Mouse (Mus musculus): ENCODE measurements at regions not wholly inside any gene's neighbourhood (a gene's known extent, or its start where the extent isn't known, plus 50 kb on each side); places are given as distances from the start of the nearest gene placed in this dataset.

DNA sequence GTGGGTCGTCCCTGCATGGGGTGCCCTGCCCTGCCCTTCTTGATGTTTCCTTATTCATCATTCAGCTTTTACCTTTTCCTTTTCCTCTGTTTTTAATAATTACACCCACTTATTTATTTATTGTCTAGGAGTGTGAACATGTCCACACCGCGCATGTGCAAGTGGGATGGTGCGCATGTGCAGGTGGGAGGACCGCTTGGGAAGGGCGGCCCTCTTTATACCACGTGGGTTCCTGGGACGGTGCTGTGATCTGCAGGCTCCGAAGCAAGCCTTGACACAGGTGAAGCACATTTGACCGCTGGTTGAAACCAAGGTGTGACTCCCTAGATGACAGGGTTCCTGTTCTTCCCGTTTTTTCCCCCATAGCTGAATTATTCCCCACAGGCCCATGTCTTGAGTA lies 60.0 kb downstream of the Syf2 start:
- DNase-seq (ENCODE audit: low spot score in 2 of 2) = no peak

DNA sequence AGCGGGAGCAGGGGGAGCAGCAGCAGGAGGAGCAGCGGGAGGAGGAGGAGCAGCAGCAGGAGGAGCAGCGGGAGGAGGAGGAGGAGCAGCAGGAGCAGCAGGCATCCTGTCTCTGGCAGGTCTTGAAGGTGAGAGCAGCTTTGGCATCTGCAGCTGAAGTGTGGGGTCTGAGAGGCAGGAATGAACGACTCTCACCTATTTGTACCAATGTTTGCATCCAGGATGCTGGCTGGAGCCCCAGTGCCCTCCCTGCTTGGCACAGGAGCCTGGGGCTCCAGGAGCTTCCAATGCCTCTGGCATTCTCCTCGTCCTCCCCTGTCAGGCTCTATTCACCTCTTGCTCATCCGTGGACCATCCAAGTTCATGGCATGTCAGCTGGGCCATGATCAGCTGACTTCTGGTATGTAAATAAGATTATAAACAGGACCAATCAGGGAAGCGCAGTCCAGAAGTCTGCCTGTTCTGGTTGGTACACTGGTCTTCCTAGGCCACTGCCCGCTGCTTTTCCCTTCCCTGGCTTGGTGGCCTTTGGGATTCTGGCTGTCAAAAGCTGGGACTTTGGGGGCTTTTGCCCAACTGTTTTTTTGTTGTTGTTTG lies 62.9 kb downstream of the Syf2 start:
- DNase-seq (ENCODE audit: low spot score in 2 of 2) = no peak

DNA sequence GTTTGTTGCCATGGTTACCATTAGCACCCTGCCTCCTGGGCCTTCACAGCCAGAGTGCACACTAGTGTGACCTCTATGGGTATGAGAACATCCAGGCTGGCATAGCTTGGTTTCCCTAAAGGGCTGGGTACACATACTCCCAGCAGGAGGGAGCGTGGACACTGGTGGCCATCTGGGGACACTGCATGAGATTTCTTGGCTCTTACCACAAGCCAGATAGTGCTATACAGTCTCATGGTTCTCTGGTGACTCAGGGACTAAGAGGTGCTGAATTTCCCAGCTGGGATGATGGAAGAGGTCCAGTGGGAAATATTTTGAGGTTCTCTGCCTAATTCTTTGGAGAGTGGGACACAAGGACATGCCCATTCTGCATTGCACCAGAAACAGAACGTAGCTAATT lies 63.5 kb downstream of the Syf2 start:
- DNase-seq (ENCODE audit: low spot score in 2 of 2) = no peak

DNA sequence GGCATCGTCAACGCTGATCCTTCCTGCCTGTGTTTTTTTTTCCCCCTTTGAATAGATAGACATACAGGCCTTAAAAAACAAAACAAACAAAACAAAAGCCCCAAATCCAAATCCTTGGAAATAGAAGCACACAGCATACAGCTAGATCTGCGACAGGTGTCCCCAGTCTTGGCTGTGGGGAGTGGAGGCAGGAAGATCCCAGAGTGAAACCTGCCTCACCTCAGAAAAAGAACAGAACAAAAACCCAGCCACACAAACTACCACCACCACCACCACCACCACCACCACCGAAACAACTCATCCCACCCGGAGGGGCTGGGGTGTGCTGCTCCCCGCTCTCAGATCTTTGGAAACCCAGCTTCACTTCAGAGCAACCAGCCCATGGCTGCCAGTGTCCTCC lies 64.0 kb downstream of the Syf2 start:
- DNase-seq (ENCODE audit: low spot score in 2 of 2) = no peak

DNA sequence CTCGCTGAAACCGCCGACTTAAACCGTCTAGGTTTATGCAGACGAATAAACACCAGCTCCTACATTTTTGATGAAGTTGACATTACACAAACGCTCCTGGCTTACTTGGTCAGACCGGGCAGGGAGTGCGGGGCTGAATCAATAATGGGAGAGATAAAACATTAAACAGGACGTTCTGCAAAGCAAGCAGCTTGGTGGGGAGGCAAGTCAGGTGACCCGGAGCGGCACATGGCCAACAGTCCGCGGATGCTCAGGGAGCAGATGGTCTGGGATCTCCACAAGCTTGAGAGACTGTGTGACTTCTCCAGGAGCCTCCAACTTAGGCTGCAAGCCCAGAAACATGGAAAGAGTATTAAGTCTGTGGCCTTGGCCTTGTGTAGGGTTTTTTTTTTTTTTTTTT lies 64.4 kb downstream of the Syf2 start:
- no peak for DNase-seq (ENCODE audit: low spot score in 2 of 2)

DNA sequence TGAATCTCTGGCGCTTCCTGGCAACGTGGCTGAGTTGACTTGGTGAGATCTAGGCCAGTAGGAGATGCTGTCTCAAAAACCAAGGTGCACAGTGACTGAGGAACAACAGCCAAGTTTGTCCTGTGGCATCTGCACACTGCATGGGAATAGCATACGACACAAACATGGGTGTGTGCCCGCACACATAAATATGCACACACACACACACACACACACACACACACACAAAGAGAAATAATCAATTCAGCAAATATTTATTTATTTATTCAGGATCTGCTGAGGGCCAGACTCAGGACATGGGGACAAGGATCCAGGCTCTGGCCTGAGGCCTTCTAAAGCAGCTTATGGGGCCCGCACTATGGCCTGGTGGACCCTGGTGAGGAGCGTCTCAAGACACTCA lies 65.4 kb downstream of the Syf2 start:
- DNase-seq (ENCODE audit: low spot score in 2 of 2) = no peak

DNA sequence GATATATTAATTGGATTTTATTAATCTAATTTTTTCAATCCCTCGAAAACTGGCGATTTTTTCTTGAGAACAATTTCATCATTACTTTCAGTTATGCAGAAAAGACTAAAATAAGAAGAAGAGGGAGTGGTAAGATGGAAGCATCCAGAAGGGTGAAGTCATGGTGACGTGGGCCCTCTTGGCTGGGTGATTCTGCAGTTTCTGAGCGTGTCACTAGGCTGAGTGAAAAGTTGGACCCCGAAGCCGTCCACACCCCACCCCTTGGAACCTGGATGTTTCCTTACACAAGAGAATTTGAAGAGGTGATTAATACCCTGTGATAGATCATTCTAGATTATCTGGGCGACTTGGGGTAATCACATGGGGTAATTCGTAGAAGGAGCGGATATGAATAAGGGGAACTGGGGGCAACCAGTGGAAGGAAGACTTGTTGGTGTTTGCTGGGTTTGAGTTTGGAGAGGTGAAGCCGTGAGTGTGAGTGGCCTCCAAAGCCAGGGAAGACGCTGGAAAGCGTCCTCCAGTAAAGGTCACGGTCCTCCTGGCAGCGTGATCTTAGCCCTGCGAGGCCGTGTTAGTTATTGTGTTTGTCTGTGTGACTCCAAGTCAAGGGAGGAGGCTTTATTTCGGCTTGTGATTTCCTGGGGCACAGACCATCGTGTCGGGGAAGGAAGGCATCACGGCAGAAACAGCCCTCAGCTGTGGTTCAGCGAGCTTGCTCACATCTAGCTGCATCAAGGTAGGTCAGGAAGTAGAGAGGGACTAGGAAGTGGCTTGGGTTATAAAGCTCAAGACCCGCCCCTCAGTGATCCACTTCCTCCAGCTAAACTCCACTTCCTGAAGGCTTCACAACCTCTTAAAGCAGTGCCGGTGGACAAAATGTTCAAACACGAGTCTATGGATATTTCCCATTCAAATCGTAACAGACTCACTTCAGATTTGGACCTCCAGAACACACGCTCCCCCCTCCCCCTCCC lies 67.0 kb downstream of the Syf2 start:
- DNase-seq (ENCODE audit: low spot score in 2 of 2) = no peak

DNA sequence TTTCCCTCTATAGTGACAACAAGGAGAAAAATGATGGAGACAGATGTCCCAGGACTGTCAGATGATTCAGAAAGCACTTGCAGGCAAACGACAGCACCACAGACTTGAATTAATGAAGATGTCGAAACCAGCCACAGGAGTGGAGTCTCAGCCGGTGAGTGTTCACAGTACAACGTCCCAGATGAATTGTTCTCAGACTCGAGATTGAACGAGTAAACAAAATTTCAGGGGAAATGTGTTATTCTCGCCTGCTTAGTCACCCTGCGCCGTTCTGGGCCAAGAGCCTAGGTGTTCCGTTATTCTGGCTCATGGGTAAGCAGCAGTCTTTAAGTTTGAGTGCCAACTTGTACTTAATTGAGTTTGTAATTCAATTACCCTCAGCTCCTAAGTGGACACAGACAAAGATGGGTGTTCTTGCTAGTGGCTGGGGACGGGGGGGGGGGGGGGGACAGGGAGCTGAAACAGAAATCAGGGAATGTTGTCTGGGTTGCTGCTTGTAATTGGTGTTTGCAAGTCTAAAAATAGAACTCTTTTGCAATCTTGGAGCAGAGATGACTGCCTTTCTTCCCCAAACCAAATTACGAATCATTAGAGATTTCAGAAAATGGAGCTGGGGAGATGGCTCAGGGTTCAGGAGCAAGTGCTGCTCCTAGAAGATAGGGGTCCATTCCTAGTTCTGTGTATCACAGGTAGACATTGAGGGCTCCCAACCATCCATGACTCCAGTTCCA lies 68.4 kb downstream of the Syf2 start:
- no peak for DNase-seq (ENCODE audit: low spot score in 2 of 2)

DNA sequence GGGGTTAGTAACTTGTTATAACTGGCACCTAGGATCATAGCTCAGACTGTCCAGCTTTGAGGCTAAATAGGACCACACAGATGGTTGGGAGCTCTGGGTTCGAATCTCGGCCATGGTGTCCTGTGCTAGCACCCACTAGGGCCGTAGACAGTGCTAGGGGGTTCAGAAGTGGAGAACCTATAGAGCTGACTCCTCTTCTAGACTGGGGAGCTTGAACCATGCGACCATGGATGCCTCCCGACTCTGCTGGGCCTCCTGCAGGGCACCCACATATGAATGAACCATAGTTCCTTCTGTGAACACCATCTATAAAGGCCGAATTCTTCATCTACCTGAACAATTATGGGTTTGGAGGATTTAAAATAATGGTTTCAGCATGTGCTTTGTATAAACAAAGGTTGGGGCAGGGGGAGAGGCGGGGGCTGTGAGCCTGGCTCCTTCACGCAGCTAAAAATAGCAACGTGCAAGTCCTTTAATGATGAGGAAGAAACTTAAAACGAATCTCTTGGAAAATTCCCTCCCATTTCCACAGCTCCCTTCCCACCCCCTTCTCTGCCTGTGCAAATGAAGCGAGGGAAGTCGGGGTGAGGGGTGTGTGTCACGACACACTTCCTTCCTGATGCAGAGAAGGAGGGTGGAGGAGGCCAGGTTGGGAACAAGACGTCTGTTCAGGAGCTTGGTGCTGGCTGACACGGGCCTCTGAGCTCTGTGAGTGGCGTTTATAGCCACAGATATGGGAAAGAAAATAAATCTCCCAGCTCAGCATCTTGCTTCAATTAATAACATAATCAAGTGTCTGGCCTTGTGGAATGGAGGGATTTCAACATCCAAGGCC lies 71.6 kb downstream of the Syf2 start:
- DNase-seq (ENCODE audit: low spot score in 2 of 2) = no peak

DNA sequence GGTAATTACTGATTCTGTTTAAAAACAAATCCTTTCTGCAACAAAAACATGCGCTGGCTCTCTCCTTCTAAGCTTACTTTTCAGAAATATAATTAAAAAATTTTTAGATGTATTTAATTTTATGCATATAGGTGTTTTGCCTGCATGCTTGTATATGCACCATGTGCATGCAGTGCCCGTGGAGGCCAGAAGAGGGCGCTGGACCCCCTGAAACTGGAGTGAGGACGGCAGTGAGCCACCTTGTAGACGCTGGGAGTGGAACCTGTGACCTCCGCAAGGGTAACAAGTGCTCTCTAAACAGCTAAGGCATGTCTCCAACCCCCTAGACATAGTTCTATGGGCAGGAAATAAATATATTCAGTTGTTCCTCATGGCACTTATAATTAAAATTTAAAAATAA lies 80.7 kb downstream of the Syf2 start:
- DNase-seq (ENCODE audit: low spot score in 2 of 2) = no peak

DNA sequence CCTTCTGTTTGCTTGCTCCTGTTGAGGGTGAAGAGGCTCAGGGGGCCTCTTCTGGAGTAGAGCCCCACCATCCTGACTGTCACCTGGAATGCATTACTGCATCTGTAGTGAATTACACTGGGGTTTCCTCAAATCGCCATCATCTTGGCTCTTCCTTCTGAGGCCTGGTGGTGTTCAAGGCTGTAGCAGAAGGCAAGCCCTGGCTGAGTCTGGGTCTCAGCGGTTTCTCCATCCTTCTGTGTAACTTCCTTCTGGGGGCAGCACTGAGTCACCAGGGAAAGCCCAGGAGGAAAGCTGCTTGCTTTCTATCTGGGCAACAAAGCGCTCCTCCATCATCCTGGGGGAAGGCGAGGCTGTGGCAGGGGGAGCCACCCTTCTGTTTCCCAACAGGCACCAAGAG lies 82.2 kb downstream of the Syf2 start:
- DNase-seq (ENCODE audit: low spot score in 2 of 2) = no peak

DNA sequence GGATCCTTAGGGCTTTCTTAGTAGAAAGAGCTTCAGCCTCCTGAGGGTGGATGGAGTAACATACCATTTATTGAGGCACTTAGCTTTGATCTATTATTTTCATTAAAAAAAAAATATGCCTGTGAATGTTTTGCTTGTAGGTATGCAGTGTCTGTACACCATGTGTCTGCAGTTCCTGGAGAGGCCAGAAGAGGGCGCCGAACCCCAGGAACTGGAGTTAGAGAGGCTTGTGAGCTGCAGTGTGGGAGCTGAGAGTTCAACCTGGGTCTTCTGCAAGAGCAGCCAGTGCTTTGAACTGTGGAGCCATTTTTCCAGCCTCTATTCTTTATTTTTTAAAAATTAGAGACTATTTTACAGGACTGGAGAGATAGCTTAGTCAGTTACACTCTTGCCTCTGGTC lies 83.2 kb downstream of the Syf2 start:
- no peak for DNase-seq (ENCODE audit: low spot score in 2 of 2)

DNA sequence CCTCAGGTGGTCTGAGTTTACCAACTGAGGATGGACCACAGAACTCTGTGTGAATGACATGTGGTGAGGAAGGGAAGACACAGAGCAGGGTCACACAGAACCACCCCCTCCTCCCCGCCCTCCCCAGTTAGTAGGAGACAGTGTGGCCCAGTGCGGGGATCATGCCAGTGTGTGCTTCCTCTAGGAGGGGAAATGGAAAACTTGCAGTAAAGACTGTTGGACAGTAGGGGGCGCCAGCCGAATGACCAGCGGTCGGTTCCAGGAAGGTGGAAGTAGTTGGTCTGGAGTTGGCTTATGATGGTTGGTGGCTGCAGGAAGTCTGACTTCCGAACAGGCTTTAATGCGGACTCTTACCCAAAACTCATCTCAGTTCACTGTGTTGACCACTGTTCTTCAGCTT lies 87.3 kb downstream of the Syf2 start:
- peak; percentile 10 to 30 for DNase-seq (ENCODE audit: low spot score in 2 of 2)

DNA sequence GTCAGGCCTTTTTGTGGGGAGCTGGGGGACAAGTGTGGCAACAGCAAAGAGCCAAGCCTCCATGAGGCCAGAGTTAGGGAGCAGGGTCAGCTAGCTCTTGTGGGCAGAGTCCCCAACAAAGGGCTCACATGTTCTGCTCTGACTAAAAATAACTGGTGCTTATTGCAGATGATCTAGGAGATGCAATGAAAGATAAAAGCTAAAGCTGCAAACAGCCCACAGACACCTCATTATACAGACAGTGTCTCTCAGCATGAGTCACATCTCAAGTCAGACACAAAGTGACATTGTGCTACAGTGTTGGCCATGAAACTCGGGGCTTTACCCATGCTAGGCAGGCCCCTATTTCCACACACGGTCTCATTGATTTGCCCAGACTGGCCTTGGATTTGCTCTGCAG lies 88.4 kb downstream of the Syf2 start:
- no peak for DNase-seq (ENCODE audit: low spot score in 2 of 2)

DNA sequence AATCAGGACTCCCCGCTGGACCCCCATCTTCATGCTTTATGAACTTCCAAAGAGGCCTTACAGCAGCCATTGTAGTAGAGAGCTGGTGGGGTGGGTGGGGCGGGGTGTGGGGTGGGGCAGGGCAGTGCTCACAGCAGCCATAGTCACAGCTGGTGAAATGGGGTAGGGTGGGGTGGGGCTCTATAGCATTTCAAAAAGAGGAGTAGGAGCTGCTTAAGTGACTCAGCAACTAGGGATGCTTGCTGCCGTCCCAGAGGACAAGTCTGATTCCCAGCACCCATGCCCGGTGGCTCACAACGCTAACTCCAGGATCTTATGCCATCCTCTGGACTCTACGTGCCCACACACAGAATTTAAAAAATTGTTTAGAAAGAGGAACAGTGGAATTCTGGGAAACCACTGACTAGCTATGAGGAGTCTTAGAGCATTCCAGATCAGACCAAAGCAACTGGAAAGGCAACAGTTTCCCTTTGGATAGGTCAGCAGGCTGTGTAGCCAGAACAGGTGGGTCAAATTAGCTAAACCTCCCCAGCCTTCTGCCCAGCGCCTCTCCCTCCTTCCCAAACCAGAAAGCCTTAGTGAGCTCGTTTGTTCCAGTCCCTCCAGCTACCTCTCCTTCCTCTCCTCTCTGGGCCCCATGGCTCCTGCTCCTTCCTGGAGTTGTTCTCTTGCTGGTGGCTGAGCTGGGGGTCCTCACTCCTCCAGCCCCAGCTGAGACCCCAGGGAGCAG lies 89.7 kb downstream of the Syf2 start:
- DNase-seq (ENCODE audit: low spot score in 2 of 2) = no peak

DNA sequence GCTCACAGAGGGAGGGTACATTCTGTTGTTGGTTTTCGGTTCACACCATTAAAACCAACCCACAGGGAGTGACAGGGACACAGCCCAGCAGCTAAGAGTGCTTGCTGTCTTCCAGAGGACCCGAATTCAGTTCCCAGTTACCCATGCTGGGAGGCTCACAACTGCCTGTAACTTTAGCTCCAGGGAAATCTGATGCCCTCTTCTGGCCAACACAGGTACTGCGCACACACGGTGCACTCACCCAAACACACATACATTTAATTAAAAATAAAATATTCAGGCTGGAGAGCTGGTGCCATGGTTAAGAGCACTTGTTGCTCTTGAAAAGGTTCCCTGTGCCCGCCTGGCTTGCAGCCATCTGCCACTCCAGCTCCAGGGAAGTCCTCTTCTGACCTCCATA lies 92.5 kb downstream of the Syf2 start:
- DNase-seq (ENCODE audit: low spot score in 2 of 2) = no peak

DNA sequence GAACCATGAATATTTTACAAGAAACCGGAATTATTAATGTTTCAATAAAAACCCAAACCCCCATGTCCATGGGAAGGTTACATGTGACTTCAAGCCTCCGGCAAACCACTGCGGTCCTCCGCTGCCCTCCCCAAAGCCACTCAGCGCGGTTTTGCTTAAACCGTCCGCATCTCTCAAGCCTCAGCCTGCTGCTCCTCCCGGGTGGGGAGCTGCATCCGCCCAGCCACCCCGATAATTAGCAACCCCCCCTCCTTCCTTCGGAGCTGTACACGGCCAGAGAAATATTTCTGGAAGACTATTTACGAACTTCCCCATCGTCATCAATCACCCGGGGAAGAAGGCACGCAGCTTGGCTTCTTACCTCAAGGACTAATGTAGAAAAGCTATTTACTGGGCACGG lies 94.7 kb upstream of the Runx3 start:
- no peak for DNase-seq (ENCODE audit: low spot score in 2 of 2)

DNA sequence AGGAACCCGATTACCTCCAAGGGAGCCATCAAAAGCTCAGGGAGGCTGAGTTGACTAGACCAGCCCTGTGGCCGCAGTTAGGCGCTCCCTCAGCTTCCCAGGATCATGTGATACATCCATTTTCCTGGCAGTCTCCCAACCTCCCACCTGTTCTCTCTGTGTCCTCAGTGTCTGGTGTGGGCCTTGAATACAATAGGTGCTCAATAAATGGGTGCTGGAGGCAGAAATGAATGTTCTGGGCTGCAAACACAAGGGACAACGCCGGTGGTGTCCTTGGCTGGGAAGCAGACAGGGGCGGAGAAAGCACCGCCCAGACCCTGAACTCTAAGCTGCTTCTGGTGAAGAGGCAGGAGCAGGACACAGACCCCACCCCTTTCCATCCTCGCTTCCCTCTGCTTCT lies 93.3 kb upstream of the Runx3 start:
- no peak for DNase-seq (ENCODE audit: low spot score in 2 of 2)

DNA sequence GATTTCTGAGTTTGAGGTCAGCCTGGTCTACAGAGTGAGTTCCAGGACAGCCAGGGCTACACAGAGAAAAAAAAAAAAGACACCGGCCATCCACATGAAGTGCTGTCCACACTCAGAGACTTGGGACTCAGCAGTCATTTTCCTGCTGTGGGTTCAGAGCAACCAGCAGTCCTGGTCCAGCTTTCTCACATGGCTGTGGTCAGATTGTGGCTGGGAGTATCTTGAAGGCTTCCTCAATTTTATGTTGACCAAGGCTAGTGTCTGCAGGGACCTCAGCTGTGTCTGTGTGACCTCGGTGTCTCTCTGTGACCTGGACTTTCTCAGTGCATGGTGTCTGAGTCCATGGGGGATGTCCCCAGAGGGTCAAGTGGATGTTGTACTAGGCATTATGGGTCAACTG lies 90.7 kb upstream of the Runx3 start:
- DNase-seq (ENCODE audit: low spot score in 2 of 2) = no peak

DNA sequence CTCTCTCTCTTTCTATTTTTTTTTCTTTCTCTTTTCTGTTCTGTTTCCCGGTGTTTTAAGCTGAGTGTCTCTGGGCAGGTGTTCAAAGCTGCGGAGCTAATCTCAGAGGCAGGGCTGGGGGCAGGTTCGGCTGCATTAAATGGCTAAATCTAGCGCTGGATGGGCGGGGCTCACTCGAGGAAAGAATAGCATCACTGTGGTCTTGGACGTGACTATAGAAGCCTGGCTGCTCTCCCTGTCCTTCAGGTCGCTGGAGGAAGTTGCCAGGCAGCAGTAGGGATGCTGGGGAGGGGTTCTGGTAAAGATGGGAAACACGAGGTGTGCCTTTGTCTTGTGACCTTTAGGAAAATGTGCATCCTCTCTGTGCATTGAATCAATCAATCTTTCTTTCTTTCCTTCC lies 88.0 kb upstream of the Runx3 start:
- DNase-seq (ENCODE audit: low spot score in 2 of 2) = no peak

DNA sequence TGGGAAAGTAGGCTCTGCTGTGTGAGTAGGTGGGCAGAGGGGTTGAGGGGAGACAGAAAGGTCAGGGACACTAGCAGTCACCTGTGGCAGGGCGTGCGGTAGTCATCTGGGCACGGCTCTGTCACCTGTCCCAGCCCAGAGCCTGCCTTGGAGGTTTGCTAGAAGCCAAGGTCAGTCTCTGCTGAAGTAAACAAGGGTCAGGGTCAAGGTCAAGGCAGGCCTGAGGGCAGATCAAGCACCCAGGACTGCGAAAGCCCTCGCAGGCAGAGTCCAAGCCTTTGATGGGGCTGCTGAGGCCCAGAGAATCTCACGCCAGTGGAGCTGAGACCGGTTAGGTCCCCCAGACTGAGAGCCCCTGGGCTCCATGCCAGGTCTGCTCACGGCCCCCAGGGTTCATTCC lies 87.2 kb upstream of the Runx3 start:
- no peak for DNase-seq (ENCODE audit: low spot score in 2 of 2)

All from urinary bladder, adult 18-20 months (tissue).